Mouse (Mus musculus) kidney, embryonic 14.5 days (tissue): Measurements from ENCODE around the gene Bdkrb2. TPM values are rescaled to one million over a fixed set of nuclear protein-coding genes. Genes with fewer than 3 reads are reported as not detected.
A peak's percentile ranks its signal among the peaks of the same experiment; 100 is the strongest.

Experiments used
- ATAC-seq: fragments of 200-750 bp; cut with Nextera tagmentation; 2 replicates; pipeline ENCODE4 v1.8.0; 2017; ENCODE audit warnings: moderate number of reproducible peaks, mild to moderate bottlenecking, moderate TSS enrichment, moderate library complexity; ENCODE audit not compliant: low FRiP score, low TSS enrichment
- H3K27ac ChIP-seq: fragments of 300-500 bp; sonication (generic); 2 replicates; pipeline ENCODE4 v1.5.1; 2014; ENCODE audit warnings: low read depth, mild to moderate bottlenecking, low read length, moderate library complexity, mixed read lengths
- H3K27me3 ChIP-seq: fragments of 300-500 bp; sonication (generic); 2 replicates; pipeline ENCODE4 v1.6.1; 2014; ENCODE audit warnings: mild to moderate bottlenecking, low read length; ENCODE audit not compliant: control insufficient read depth, insufficient read depth
- H3K36me3 ChIP-seq: fragments of 300-500 bp; sonication (generic); 2 replicates; pipeline ENCODE4 v1.6.1; 2014; ENCODE audit warnings: low read length, mixed read lengths; ENCODE audit not compliant: control insufficient read depth, insufficient read depth
- H3K4me1 ChIP-seq: fragments of 300-500 bp; sonication (generic); 2 replicates; pipeline ENCODE4 v1.6.1; 2014; ENCODE audit warnings: low read length, mixed read lengths; ENCODE audit not compliant: control insufficient read depth, insufficient read depth
- H3K4me2 ChIP-seq: fragments of 300-500 bp; sonication (generic); replicated peaks from 2 replicates; pipeline ENCODE4 v1.6.1; 2014; ENCODE audit warnings: low read depth, mild to moderate bottlenecking, low read length
- H3K4me3 ChIP-seq: fragments of 300-500 bp; sonication (generic); 2 replicates; pipeline ENCODE4 v1.5.1; 2014; ENCODE audit warnings: mild to moderate bottlenecking, low read length
- H3K9ac ChIP-seq: fragments of 300-500 bp; sonication (generic); 2 replicates; pipeline ENCODE4 v1.6.1; 2014; ENCODE audit warnings: low read depth, mild to moderate bottlenecking, low read length, moderate library complexity
- H3K9me3 ChIP-seq: fragments of 300-500 bp; sonication (generic); 2 replicates; pipeline ENCODE4 v1.6.1; 2016; ENCODE audit warnings: low read length; ENCODE audit not compliant: control insufficient read depth
- WGBS: fragments of 180-500 bp; shearing (Covaris S2); extraction: QIAGEN DNeasy Blood & Tissue Kit; methylation state at CpG from one replicate; pipeline ENCODE4 v1.1.7; 2014; 5-methylcytosine and 5-hydroxymethylcytosine counted together
- polyA plus RNA-seq: library from polyadenylated mRNA; unstranded; fragments of >200 nt; fragmentation: Nextera tagmentation; extraction: Ambion mirVana; gene quantifications from 2 replicates; pipeline ENCODE4 v1.2.1, GENCODE M21; 2014

The Bdkrb2 gene
- polyA plus RNA-seq = 0.12 and 0.14 TPM in 2 replicates

GRCm38 (mm10) chr12:105562936-105563680, at the start of gene Bdkrb2:
Gene Bdkrb2 (plus strand): TSS chr12:105563226.
- H3K36me3 ChIP-seq = no peaks in the 10 kb centered on the region
- peaks cover 6% of the 10 kb centered on the region; the same call in 1 of the 2 replicates for H3K9me3 ChIP-seq
- peaks cover 20% of the 10 kb centered on the region for H3K27me3 ChIP-seq
- H3K4me3 ChIP-seq = peak within 1 kb of the TSS; percentile 28
- WGBS = 4% methylated on average over 25 of the region's 25 CpGs
- H3K9ac ChIP-seq = peak within 1 kb of the TSS; percentile 44
- peak within 1 kb of the TSS; percentile 57 for H3K4me2 ChIP-seq
- no peak within 1 kb of the TSS for H3K27ac ChIP-seq
- peak; percentile 85 for ATAC-seq
- peaks cover 13% of the 10 kb centered on the region; the same call in 1 of the 2 replicates for H3K4me1 ChIP-seq

GRCm38 (mm10) chr12:105514111-105514510, 48.9 kb upstream of the Bdkrb2 start:
- Histone ChIP-seq H3K9ac (no peak overlapping the region), H3K27ac (no peak overlapping the region), H3K27me3 (no peaks in the 10 kb centered on the region), H3K4me3 (no peak overlapping the region), H3K4me1 (peaks cover 4% of the 10 kb centered on the region; the same call in 1 of the 2 replicates), H3K9me3 (no peaks in the 10 kb centered on the region), H3K36me3 (no peaks in the 10 kb centered on the region), H3K4me2 (no peak overlapping the region)
- no peak for ATAC-seq
- 43% methylated on average over 10 of the region's 10 CpGs for WGBS

DNA sequence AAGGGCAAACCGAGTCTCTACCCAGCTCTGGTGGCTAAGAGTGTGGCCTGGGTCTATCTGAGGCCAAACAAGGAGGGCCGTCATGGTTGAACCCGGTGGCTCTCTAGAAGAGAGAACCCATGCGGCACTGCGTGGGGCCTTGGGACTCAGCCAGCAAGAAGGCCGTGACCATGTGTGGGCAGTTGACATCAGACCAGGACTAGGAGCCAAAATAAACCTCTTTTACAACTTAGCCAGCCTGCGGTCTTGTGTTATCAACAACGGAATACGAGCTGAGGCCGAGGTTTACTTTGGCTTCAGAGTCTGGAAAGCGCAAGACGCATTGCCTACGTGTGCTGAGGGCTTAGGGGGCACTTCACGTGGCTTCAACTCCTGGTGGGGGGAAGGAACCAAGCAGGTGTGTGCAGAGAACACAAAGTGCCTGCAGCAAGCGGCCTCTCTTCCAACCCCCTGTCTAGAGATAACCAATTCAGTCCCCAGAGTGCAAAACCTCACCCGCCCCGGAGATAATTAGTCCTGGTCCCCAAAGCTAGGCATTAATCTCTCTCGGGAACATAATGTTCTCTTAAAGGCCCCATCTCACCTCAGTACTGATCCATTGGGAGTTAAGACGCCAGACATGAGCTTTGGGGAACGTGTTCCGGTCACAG, 45.9 kb upstream of the Bdkrb2 start:
- 48% methylated on average over 21 of the region's 21 CpGs for WGBS
- no peak overlapping the region for H3K9ac ChIP-seq
- H3K36me3 ChIP-seq = no peaks in the 10 kb centered on the region
- H3K27ac ChIP-seq = no peak overlapping the region
- no peak for ATAC-seq
- H3K27me3 ChIP-seq = no peaks in the 10 kb centered on the region
- H3K4me3 ChIP-seq = no peak overlapping the region
- H3K4me2 ChIP-seq = no peak overlapping the region
- peaks cover 2% of the 10 kb centered on the region; the same call in 1 of the 2 replicates for H3K9me3 ChIP-seq
- H3K4me1 ChIP-seq = peaks cover 2% of the 10 kb centered on the region; the same call in 1 of the 2 replicates

- Histone ChIP-seq H3K4me1 (no peaks in the 10 kb centered on the region), H3K9ac (no peak overlapping the region), H3K4me2 (no peak overlapping the region), H3K27ac (no peak overlapping the region), H3K27me3 (no peaks in the 10 kb centered on the region), H3K9me3 (peaks cover 2% of the 10 kb centered on the region; the same call in 1 of the 2 replicates), H3K36me3 (no peaks in the 10 kb centered on the region), H3K4me3 (no peak overlapping the region)
- 70% methylated on average over 2 of the region's 2 CpGs for WGBS
- ATAC-seq = no peak
These were observed 43.2 kb upstream of the Bdkrb2 start for GRCm38 (mm10) chr12:105519851-105520250.

- ATAC-seq = peak; percentile 73; the same call in 1 of the 2 replicates
- Histone ChIP-seq H3K27ac (no peak overlapping the region), H3K27me3 (no peaks in the 10 kb centered on the region)
These were observed 41.8 kb upstream of the Bdkrb2 start for GRCm38 (mm10) chr12:105521170-105521762.

DNA sequence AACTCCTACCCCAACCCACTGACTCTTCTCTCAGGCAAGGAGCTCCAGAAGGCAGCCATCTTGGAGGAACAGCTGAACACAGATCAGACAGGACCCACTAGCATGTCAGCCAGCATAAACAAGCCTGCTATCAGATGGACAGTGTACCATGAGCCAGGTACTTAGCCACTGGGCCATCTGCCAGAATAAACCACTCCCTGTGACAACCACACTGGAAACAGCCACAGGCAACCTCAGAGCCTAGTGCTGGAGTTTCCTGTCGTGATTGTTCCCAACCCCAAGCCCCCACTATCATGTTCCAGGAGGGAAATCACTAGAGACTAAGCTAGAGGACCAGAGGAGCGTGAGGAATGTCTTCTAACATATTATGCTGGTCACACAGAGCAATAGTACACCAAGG, 39.3 kb upstream of the Bdkrb2 start:
- Histone ChIP-seq H3K27ac (no peak overlapping the region), H3K27me3 (no peaks in the 10 kb centered on the region), H3K4me3 (no peak overlapping the region), H3K36me3 (no peaks in the 10 kb centered on the region), H3K9me3 (peaks cover 2% of the 10 kb centered on the region; the same call in 1 of the 2 replicates), H3K4me2 (no peak overlapping the region), H3K4me1 (no peaks in the 10 kb centered on the region), H3K9ac (no peak overlapping the region)
- WGBS = 52% methylated on average over 2 of the region's 2 CpGs
- no peak for ATAC-seq

More at GRCm38 (mm10) chr12:105521170-105521762, 41.8 kb upstream of the Bdkrb2 start:
- Histone ChIP-seq H3K36me3 (no peaks in the 10 kb centered on the region), H3K9ac (no peak overlapping the region), H3K4me2 (no peak overlapping the region), H3K4me1 (no peaks in the 10 kb centered on the region), H3K4me3 (no peak overlapping the region), H3K9me3 (peaks cover 2% of the 10 kb centered on the region; the same call in 1 of the 2 replicates)
- WGBS = 39% methylated on average over 15 of the region's 15 CpGs

- no peak for ATAC-seq
- WGBS = 81% methylated on average over 3 of the region's 3 CpGs
- Histone ChIP-seq H3K27ac (peak overlapping the region; percentile 30; the same call in 1 of the 2 replicates), H3K4me3 (no peak overlapping the region), H3K9ac (no peak overlapping the region), H3K4me1 (no peaks in the 10 kb centered on the region), H3K9me3 (peaks cover 2% of the 10 kb centered on the region; the same call in 1 of the 2 replicates), H3K4me2 (no peak overlapping the region), H3K36me3 (no peaks in the 10 kb centered on the region), H3K27me3 (no peaks in the 10 kb centered on the region)
These were observed 36.8 kb upstream of the Bdkrb2 start for GRCm38 (mm10) chr12:105526186-105526585.

DNA sequence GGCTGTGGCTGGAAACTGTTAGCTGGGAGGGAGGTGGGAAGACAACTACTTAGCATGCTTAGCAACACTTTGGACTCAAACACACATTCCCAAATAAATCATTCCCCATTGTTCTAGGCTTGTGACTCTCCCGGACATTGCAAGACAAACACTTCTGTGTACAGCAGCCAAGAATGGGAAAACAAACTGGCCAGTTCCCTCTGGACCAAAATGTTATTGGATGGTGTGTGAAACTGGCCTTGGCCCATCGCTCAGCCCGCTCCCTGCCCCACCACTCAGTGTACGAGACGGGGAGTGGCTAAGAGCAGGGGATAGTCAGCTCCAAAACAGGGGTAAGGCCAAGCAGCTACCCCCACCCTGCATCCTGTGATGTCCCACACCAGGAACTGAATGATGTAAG, 36.2 kb upstream of the Bdkrb2 start:
- no peak overlapping the region for H3K9ac ChIP-seq
- peaks cover 2% of the 10 kb centered on the region; the same call in 1 of the 2 replicates for H3K9me3 ChIP-seq
- H3K27me3 ChIP-seq = no peaks in the 10 kb centered on the region
- ATAC-seq = peak; percentile 72
- no peaks in the 10 kb centered on the region for H3K36me3 ChIP-seq
- WGBS = 54% methylated on average over 5 of the region's 5 CpGs
- peak overlapping the region; percentile 30; the same call in 1 of the 2 replicates for H3K27ac ChIP-seq
- H3K4me3 ChIP-seq = no peak overlapping the region
- no peak overlapping the region for H3K4me2 ChIP-seq
- no peaks in the 10 kb centered on the region for H3K4me1 ChIP-seq
